Mouse (Mus musculus) layer of hippocampus, postnatal 25 days (tissue): Measurements from ENCODE around the gene Ift80. TPM values are rescaled to one million over a fixed set of nuclear protein-coding genes. Genes with fewer than 3 reads are reported as not detected.
"Not testable (repeated sequence)": the region's sequence is repeated elsewhere in the genome, so short reads cannot be mapped to it uniquely, and the experiment has no call there.

Experiments
- DNase-seq, 2 experiments: peaks; one replicate each; pipeline ENCODE4 v3.0.0; 2022; ENCODE audit warnings: mixed read lengths in 2 of 2, low spot score in 1 of 2; ENCODE audit errors: extremely low spot score in 1 of 2
- total RNA-seq, 2 experiments: library from RNA; stranded (reverse); gene quantifications; 2 replicates each; pipeline ENCODE4 v1.2.3; 2021

Gene Ift80
- total RNA-seq, 2 experiments from 2014 or later, result 23.5 to 23.9 TPM

- no peak for DNase-seq
Measured at GRCm38 (mm10) chr3:69002781-69003180, 1.6 kb downstream of the Ift80 start.

- DNase-seq, result no peak
Measured at GRCm38 (mm10) chr3:68986550-68986949, 17.8 kb downstream of the Ift80 start.

- DNase-seq, result no peak
Measured at GRCm38 (mm10) chr3:68980898-68981297, 23.5 kb downstream of the Ift80 start.

- DNase-seq, result no peak
Measured at GRCm38 (mm10) chr3:68979187-68979586, 25.2 kb downstream of the Ift80 start.

GRCm38 (mm10) chr3:68977696-68978095, 26.7 kb downstream of the Ift80 start:
- DNase-seq, result no peak

- no peak for DNase-seq
Measured at GRCm38 (mm10) chr3:68975533-68976490, 28.6 kb downstream of the Ift80 start.

- DNase-seq, result no peak
Measured at GRCm38 (mm10) chr3:68974639-68975532, 29.5 kb downstream of the Ift80 start.

GRCm38 (mm10) chr3:68973574-68973973, 30.8 kb downstream of the Ift80 start:
- no peak for DNase-seq

GRCm38 (mm10) chr3:68969091-68969590, 35.2 kb downstream of the Ift80 start:
- no peak for DNase-seq

GRCm38 (mm10) chr3:68967404-68967803, 37.0 kb downstream of the Ift80 start:
- DNase-seq, result no peak

GRCm38 (mm10) chr3:68966527-68967285, 37.7 kb downstream of the Ift80 start:
- no peak for DNase-seq

GRCm38 (mm10) chr3:68964682-68965081, 39.7 kb downstream of the Ift80 start:
- no peak for DNase-seq

GRCm38 (mm10) chr3:68957413-68957812, 47.0 kb downstream of the Ift80 start:
- DNase-seq, result no peak

GRCm38 (mm10) chr3:68956454-68956853, 47.9 kb downstream of the Ift80 start:
- no peak for DNase-seq

GRCm38 (mm10) chr3:68954487-68954886, 49.9 kb downstream of the Ift80 start:
- no peak for DNase-seq

GRCm38 (mm10) chr3:68952707-68953106, 51.7 kb downstream of the Ift80 start:
- DNase-seq, result no peak

GRCm38 (mm10) chr3:68951971-68952370, 52.4 kb downstream of the Ift80 start:
- DNase-seq, result not testable (repeated sequence)

- no peak for DNase-seq
Measured at GRCm38 (mm10) chr3:68949381-68949780, 55.0 kb downstream of the Ift80 start.

GRCm38 (mm10) chr3:68948918-68949317, 55.5 kb downstream of the Ift80 start:
- DNase-seq, result no peak

GRCm38 (mm10) chr3:68941867-68942266, 62.5 kb downstream of the Ift80 start:
- no peak for DNase-seq
